ENCODE assay signal across 9 mouse cellular contexts in the genomic region with DNA sequence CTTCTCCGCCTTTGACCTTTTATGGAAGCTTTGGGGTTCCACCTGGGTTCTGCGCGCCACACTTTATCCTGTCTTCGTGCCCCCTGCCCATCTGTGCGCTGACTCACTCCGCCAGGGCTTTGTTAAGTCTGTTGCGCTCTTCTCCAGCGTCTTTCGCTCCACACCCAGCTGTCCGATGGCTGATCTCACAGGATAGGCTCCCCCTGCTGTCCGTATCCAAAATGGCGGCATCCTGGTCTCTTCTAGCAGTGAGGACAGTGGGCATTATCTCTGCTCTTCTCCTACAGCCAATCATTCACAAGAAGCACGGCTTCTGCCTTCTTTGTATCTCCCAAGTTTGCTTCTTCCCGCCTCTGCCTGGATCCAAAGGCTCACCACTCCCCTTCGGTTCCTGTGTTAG. TPM values are rescaled to one million over a fixed set of nuclear protein-coding genes. Genes with fewer than 3 reads are reported as not detected.
DNase-seq lines count a peak whose midpoint lies in the region; ATAC-seq and TF ChIP-seq lines count a peak whose summit lies in the region.
"Had no signal": no experiment of that assay in that cellular context is flagged by ENCODE, and none has a peak within 500 bp of the region (broad histone marks: within the 10 kb centered on the region; RNA-seq: fewer than 3 reads in every experiment).

No protein-coding gene starts in this region.

- no peak overlapping the region for H3K27ac ChIP-seq in forebrain, embryonic 11.5 days (ENCODE audit: low read depth, low read length)
- no peak overlapping the region for H3K27ac ChIP-seq in limb, embryonic 11.5 days (replicated peaks; ENCODE audit: low read depth, low read length)
- H3K27ac ChIP-seq in neural tube, embryonic 12.5 days, result no peak overlapping the region
- H3K27ac ChIP-seq: liver, embryonic 15.5 days had no signal

- peak; percentile 57 for TF ChIP-seq CTCF in E14TG2a.4 (conservative IDR thresholded peaks at IDR 0.05; ENCODE audit: low read length)

- H3K4me2 ChIP-seq in forebrain, embryonic 11.5 days (ENCODE audit: low read depth, low read length, severe bottlenecking), result peak overlapping the region; percentile 31; the same call in 1 of the 2 replicates
- no peak overlapping the region for H3K4me2 ChIP-seq in limb, embryonic 11.5 days (ENCODE audit: low read depth, severe bottlenecking)
- H3K4me2 ChIP-seq in neural tube, embryonic 12.5 days (replicated peaks), result peak overlapping the region; percentile 46
- H3K4me2 ChIP-seq: liver, embryonic 15.5 days had no signal

- WGBS in forebrain, embryonic 11.5 days, result 16% methylated on average over 15 of the region's 15 CpGs
- 22% methylated on average over 15 of the region's 15 CpGs for WGBS in limb, embryonic 11.5 days
- WGBS in neural tube, embryonic 12.5 days, result 18% methylated on average over 15 of the region's 15 CpGs

- no peaks in the 10 kb centered on the region for H3K36me3 ChIP-seq in E14TG2a.4 (ENCODE audit: insufficient read depth, low read length)
- no peaks in the 10 kb centered on the region for H3K36me3 ChIP-seq in forebrain, embryonic 11.5 days (ENCODE audit: control insufficient read depth, insufficient read depth, low read length)
- no peaks in the 10 kb centered on the region for H3K36me3 ChIP-seq in limb, embryonic 11.5 days (ENCODE audit: control insufficient read depth, insufficient read depth, low read length)
- no peaks in the 10 kb centered on the region for H3K36me3 ChIP-seq in neural tube, embryonic 12.5 days
- H3K36me3 ChIP-seq: liver, embryonic 15.5 days had no signal

- H3K9me3 ChIP-seq in E14TG2a.4 (ENCODE audit: low read length), result no peaks in the 10 kb centered on the region
- no peaks in the 10 kb centered on the region for H3K9me3 ChIP-seq in forebrain, embryonic 11.5 days (ENCODE audit: control insufficient read depth, low read length)
- H3K9me3 ChIP-seq in limb, embryonic 11.5 days (ENCODE audit: control insufficient read depth, low read length), result no peaks in the 10 kb centered on the region
- H3K9me3 ChIP-seq in neural tube, embryonic 12.5 days, result no peaks in the 10 kb centered on the region
- H3K9me3 ChIP-seq: liver, embryonic 15.5 days had no signal

- peaks cover 34% of the 10 kb centered on the region for H3K27me3 ChIP-seq in E14TG2a.4 (ENCODE audit: insufficient read depth, low read length)
- no peaks in the 10 kb centered on the region for H3K27me3 ChIP-seq in forebrain, embryonic 11.5 days (ENCODE audit: control insufficient read depth, insufficient read depth, low read length)
- H3K27me3 ChIP-seq in limb, embryonic 11.5 days (ENCODE audit: control insufficient read depth, insufficient read depth, low read length), result no peaks in the 10 kb centered on the region
- 0 out of 2 replicates have a peak, but pooled peaks cover 7% of the 10 kb centered on the region for H3K27me3 ChIP-seq in neural tube, embryonic 12.5 days (replicated peaks)
- H3K27me3 ChIP-seq: liver, embryonic 15.5 days had no signal

- H3K9ac ChIP-seq in forebrain, embryonic 11.5 days (ENCODE audit: low read length), result no peak overlapping the region
- no peak overlapping the region for H3K9ac ChIP-seq in limb, embryonic 11.5 days (ENCODE audit: low read length)
- no peak overlapping the region for H3K9ac ChIP-seq in neural tube, embryonic 12.5 days
- H3K9ac ChIP-seq: liver, embryonic 15.5 days had no signal

- peak; percentile 54 to 63 for DNase-seq in cerebellum, postnatal 10 days
- no peak for DNase-seq in cerebellum, adult 11 months
- peak; percentile 80 for DNase-seq in forebrain, embryonic 11.5 days (ENCODE audit: low spot score)
- DNase-seq in limb, embryonic 11.5 days (ENCODE audit: low spot score), result peak; percentile 69
- DNase-seq in urinary bladder, adult 2 months (ENCODE audit: low spot score), result no peak
- no peak for DNase-seq in cerebellum, adult 18-20 months

- peaks cover 8% of the 10 kb centered on the region for H3K4me1 ChIP-seq in E14TG2a.4 (replicated peaks; ENCODE audit: low read depth, low read length)
- H3K4me1 ChIP-seq in forebrain, embryonic 11.5 days (replicated peaks; ENCODE audit: control insufficient read depth, insufficient read depth, low read length), result no peaks in the 10 kb centered on the region
- no peaks in the 10 kb centered on the region for H3K4me1 ChIP-seq in limb, embryonic 11.5 days (ENCODE audit: control insufficient read depth, insufficient read depth, low read length)
- H3K4me1 ChIP-seq in neural tube, embryonic 12.5 days, result no peaks in the 10 kb centered on the region
- H3K4me1 ChIP-seq: liver, embryonic 15.5 days had no signal

- no peak overlapping the region; the same call in 1 of the 2 replicates for H3K4me3 ChIP-seq in E14TG2a.4 (replicated peaks; ENCODE audit: low read length)
- H3K4me3 ChIP-seq in forebrain, embryonic 11.5 days (ENCODE audit: low read depth, low read length), result no peak overlapping the region
- H3K4me3 ChIP-seq in limb, embryonic 11.5 days (ENCODE audit: low read depth, low read length), result no peak overlapping the region
- no peak overlapping the region for H3K4me3 ChIP-seq in neural tube, embryonic 12.5 days
- H3K4me3 ChIP-seq: liver, embryonic 15.5 days had no signal

- ATAC-seq in forebrain, embryonic 11.5 days (replicated peaks; ENCODE audit: low FRiP score), result peak; percentile 74
- no peak for ATAC-seq in limb, embryonic 11.5 days (ENCODE audit: insufficient number of reproducible peaks, low FRiP score, low TSS enrichment, low read depth)
- ATAC-seq in neural tube, embryonic 12.5 days (ENCODE audit: low FRiP score, low read depth), result peak; percentile 37; the same call in 1 of the 2 replicates

RNA-seq across cellular contexts. Expression of a gene that starts 23.8 kb away (rescaled TPM):
- 1.2 and 1.3 TPM in 2 replicates for polyA plus RNA-seq in forebrain, embryonic 11.5 days (2014; fragmentation: Nextera tagmentation; extraction: Ambion mirVana)
- 0.11 TPM in 1 of 2 replicates, not detected in the other for polyA plus RNA-seq in limb, embryonic 11.5 days (2014; fragmentation: Nextera tagmentation; extraction: Ambion mirVana)
- 9.6 and 11.5 TPM in 2 replicates for polyA plus RNA-seq in neural tube, embryonic 12.5 days (2016; fragmentation: Nextera tagmentation; extraction: Ambion mirVana)
- polyA plus RNA-seq in urinary bladder, adult 2 months (2012; rRNA removed), result 0.11 and 0.15 TPM in 2 replicates
- polyA plus RNA-seq: liver, embryonic 15.5 days had no signal

Comparison
In these comparisons a context has a peak if more than half of its experiments do, and no peak if none do; other contexts are left out.
1. DNase-seq: peak in cerebellum, postnatal 10 days (2 of 2), forebrain, embryonic 11.5 days (single experiment) and limb, embryonic 11.5 days (single experiment); none in cerebellum, adult 11 months (single experiment), urinary bladder, adult 2 months (single experiment) and cerebellum, adult 18-20 months (0 of 2).